ENCODE assay signal across 17 mouse cellular contexts in genomic region chr10:91387255-91387654, GRCm38 (mm10).
A peak's percentile ranks its signal among the peaks of the same experiment; 100 is the strongest.
DNase-seq lines count a peak whose midpoint lies in the region; ATAC-seq lines count a peak whose summit lies in the region.
"Had no signal": no experiment of that assay in that cellular context is flagged by ENCODE, and none has a peak within 500 bp of the region (broad histone marks: within the 10 kb centered on the region; RNA-seq: fewer than 3 reads in every experiment).

No protein-coding gene starts in this region.

- peak; percentile 14 to 26 for DNase-seq in cerebellum, adult 18-20 months
- no peak for DNase-seq in cerebellum, adult 11 months
- no peak for DNase-seq in frontal cortex, postnatal 25 days (ENCODE audit: low spot score in 2 of 2)
- peak; percentile 46 for DNase-seq in brain, adult 2 months (ENCODE audit: low read depth, low spot score)
- DNase-seq in cerebellum, postnatal 14 days, result peak; percentile 22 to 72
- DNase-seq in adrenal gland, adult (ENCODE audit: inconsistent age in 2 of 2, low spot score in 1 of 2), result no peak
- DNase-seq: adrenal gland, postnatal 36 days; heart, postnatal 4 days; kidney, adult 8-10 months; kidney, postnatal 10 days; liver, postnatal 0 days; thymus, adult 18-20 months; thymus, postnatal 4 days had no signal

- peak; percentile 62 for ATAC-seq in frontal cortex, adult (ENCODE audit: low TSS enrichment)
- ATAC-seq: intestine, embryonic 15.5 days; liver, postnatal 0 days; lung, postnatal 0 days; midbrain, embryonic 16.5 days had no signal

Comparison
In these comparisons a context has a peak if more than half of its experiments do, and no peak if none do; other contexts are left out.
1. DNase-seq: peak in cerebellum, adult 18-20 months (2 of 2), brain, adult 2 months (single experiment) and cerebellum, postnatal 14 days (2 of 2); none in cerebellum, adult 11 months (single experiment), frontal cortex, postnatal 25 days (0 of 2) and adrenal gland, adult (0 of 2).